ENCODE assay signal across 11 mouse cellular contexts in genomic region chr16:91505116-91505601, GRCm38 (mm10). TPM values are rescaled to one million over a fixed set of nuclear protein-coding genes. Genes with fewer than 3 reads are reported as not detected.
DNase-seq lines count a peak whose midpoint lies in the region; TF ChIP-seq lines count a peak whose summit lies in the region.
"Had no signal": no experiment of that assay in that cellular context is flagged by ENCODE, and none has a peak within 500 bp of the region (broad histone marks: within the 10 kb centered on the region; RNA-seq: fewer than 3 reads in every experiment).

No protein-coding gene starts in this region.

- intact Hi-C loops in left cerebral cortex, postnatal 14 days (cut with DNase I): no loop called here

- no peaks in the 10 kb centered on the region for H3K27me3 ChIP-seq in kidney, adult 2 months (replicated peaks; ENCODE audit: control insufficient read depth, insufficient read depth, low read length)
- H3K27me3 ChIP-seq: liver, embryonic 15.5 days had no signal

- no peak overlapping the region for H3K4me3 ChIP-seq in layer of hippocampus, adult 2 months
- H3K4me3 ChIP-seq in kidney, adult 2 months (ENCODE audit: insufficient read depth, low read depth, low read length): no peak overlapping the region
- H3K4me3 ChIP-seq: liver, embryonic 15.5 days had no signal

- TF ChIP-seq POLR2A in kidney, adult 2 months (IDR thresholded peaks at IDR 0.05; ENCODE audit: low read depth, low read length): no peak

- H3K27ac ChIP-seq in layer of hippocampus, adult 2 months: peak overlapping the region; percentile 46; the same call in 1 of the 2 replicates
- no peak overlapping the region for H3K27ac ChIP-seq in kidney, adult 2 months (ENCODE audit: insufficient read depth, low read depth, low read length)
- H3K27ac ChIP-seq: liver, embryonic 15.5 days had no signal

- 91% methylated on average over 15 of the region's 15 CpGs for WGBS in kidney, adult 2 months

- H3K36me3 ChIP-seq in kidney, adult 2 months (ENCODE audit: control insufficient read depth, insufficient read depth, low read length): peaks cover 5% of the 10 kb centered on the region

- H3K4me1 ChIP-seq in kidney, adult 2 months (ENCODE audit: control insufficient read depth, insufficient read depth, low read length): no peaks in the 10 kb centered on the region

- peak; percentile 24 to 40 for DNase-seq in heart, adult 9 months (ENCODE audit: low spot score in 2 of 2)
- no peak for DNase-seq in heart, adult 8-10 months (ENCODE audit: low spot score)
- DNase-seq in cerebellum, adult 11 months: peak; percentile 58
- DNase-seq in cerebellum, postnatal 14 days: peak; percentile 82
- DNase-seq in layer of hippocampus, adult 2 months (ENCODE audit: low spot score in 2 of 2): peak in 1 of 2 experiments; percentile 38
- DNase-seq in urinary bladder, postnatal 14 days (ENCODE audit: low spot score): no peak
- DNase-seq in left cerebral cortex, postnatal 14 days (ENCODE audit: low spot score in 2 of 2): no peak
- DNase-seq in kidney, adult 2 months: no peak
- DNase-seq: adrenal gland, postnatal 10 days; spleen, adult 18-20 months had no signal

- no peak for TF ChIP-seq CTCF in layer of hippocampus, adult 2 months (conservative IDR thresholded peaks at IDR 0.05)
- no peak for TF ChIP-seq CTCF in kidney, adult 2 months (conservative IDR thresholded peaks at IDR 0.05; ENCODE audit: insufficient read depth, insufficient read length, low read depth, low read length)

RNA-seq across cellular contexts. Expression of gene Ifnar1, which starts 20.1 kb away (rescaled TPM):
- 10 to 100 TPM; 18.7 to 28.6 (median 22.0) TPM for total RNA-seq in heart, adult 8-10 months (2022)
- total RNA-seq in layer of hippocampus, adult 2 months (2021): 10 to 100 TPM; 42.2 to 45.9 TPM
- total RNA-seq in left cerebral cortex, postnatal 14 days (2021): 10 to 100 TPM; 67.8 to 71.0 TPM
- polyA plus RNA-seq in kidney, adult 2 months (2012; rRNA removed): 20.8 and 22.2 TPM in 2 replicates

RNA-seq across cellular contexts. Expression of gene Ifngr2, which starts 41.7 kb away (rescaled TPM):
- total RNA-seq in heart, adult 8-10 months (2022): 100 to 1,000 TPM; 122 to 145 (median 132) TPM
- total RNA-seq in layer of hippocampus, adult 2 months (2021): 10 to 100 TPM; 49.2 to 50.6 TPM
- 10 to 100 TPM; 62.0 to 62.6 TPM for total RNA-seq in left cerebral cortex, postnatal 14 days (2021)
- 15.1 and 17.7 TPM in 2 replicates for polyA plus RNA-seq in kidney, adult 2 months (2012; rRNA removed)

Comparison
In these comparisons a context has a peak if more than half of its experiments do, and no peak if none do; other contexts are left out.
1. DNase-seq: peak in heart, adult 9 months (2 of 2), cerebellum, adult 11 months (single experiment) and cerebellum, postnatal 14 days (2 of 2); none in heart, adult 8-10 months (single experiment), urinary bladder, postnatal 14 days (single experiment), left cerebral cortex, postnatal 14 days (0 of 2) and kidney, adult 2 months (single experiment).